Mouse (Mus musculus): ENCODE measurements around the gene Olfr862.

Gene Olfr862

GRCm38 (mm10) chr9:19887904-19888303 is at the start of gene Olfr862:
Olfr862 (minus strand) TSS chr9:19888004.
- no peak for DNase-seq

- no peak for DNase-seq
Observed at GRCm38 (mm10) chr9:19916565-19916964, 28.8 kb upstream of the Olfr862 start, which contains the start of gene Olfr77. Olfr77 (plus strand) TSS chr9:19916865.

- no peak for DNase-seq
Observed at GRCm38 (mm10) chr9:19911170-19911569, 23.4 kb upstream of the Olfr862 start.

- DNase-seq = no peak
Observed at GRCm38 (mm10) chr9:19849647-19850046, 38.2 kb downstream of the Olfr862 start, which contains the start of gene Olfr860. Olfr860 (minus strand) TSS chr9:19849747.
